Mouse (Mus musculus) midbrain, embryonic 11.5 days (tissue): ENCODE measurements at regions not wholly inside any gene's neighbourhood (a gene's known extent, or its start where the extent isn't known, plus 50 kb on each side); places are given as distances from the start of the nearest gene placed in this dataset.

ENCODE experiments used
- ATAC-seq: fragments of 200-750 bp; cut with Nextera tagmentation; 2 replicates; pipeline ENCODE4 v1.8.0; 2017; ENCODE audit warnings: moderate TSS enrichment, moderate library complexity; ENCODE audit not compliant: low FRiP score
- DNase-seq: peaks from one replicate; pipeline ENCODE4 v3.0.0; 2015; ENCODE audit warnings: low spot score; ENCODE audit errors: missing footprints
- H3K27ac ChIP-seq: fragments of 300-500 bp; sonication (generic); 2 replicates; pipeline ENCODE4 v1.5.1; 2014; ENCODE audit warnings: low read depth, low read length
- H3K27me3 ChIP-seq: fragments of 300-500 bp; sonication (generic); 2 replicates; pipeline ENCODE4 v1.6.1; 2014; ENCODE audit warnings: mild to moderate bottlenecking, low read length, moderate library complexity, mixed read lengths; ENCODE audit not compliant: control insufficient read depth, insufficient read depth
- H3K36me3 ChIP-seq: fragments of 300-500 bp; sonication (generic); 2 replicates; pipeline ENCODE4 v1.6.1; 2014; ENCODE audit warnings: mild to moderate bottlenecking, low read length, moderate library complexity, mixed read lengths; ENCODE audit not compliant: control insufficient read depth, insufficient read depth
- H3K4me1 ChIP-seq: fragments of 300-500 bp; sonication (generic); 2 replicates; pipeline ENCODE4 v1.6.1; 2014; ENCODE audit warnings: low read length; ENCODE audit not compliant: control insufficient read depth, insufficient read depth
- H3K4me2 ChIP-seq: fragments of 300-500 bp; sonication (generic); 2 replicates; pipeline ENCODE4 v1.6.1; 2014; ENCODE audit warnings: mild to moderate bottlenecking, moderate library complexity
- H3K4me3 ChIP-seq: fragments of 300-500 bp; sonication (generic); 2 replicates; pipeline ENCODE4 v1.5.1; 2014; ENCODE audit warnings: low read depth, low read length
- H3K9ac ChIP-seq: fragments of 300-500 bp; sonication (generic); 2 replicates; pipeline ENCODE4 v1.6.1; 2014; ENCODE audit warnings: low read length
- H3K9me3 ChIP-seq: fragments of 300-500 bp; sonication (generic); 2 replicates; pipeline ENCODE4 v1.6.1; 2016; ENCODE audit warnings: low read length; ENCODE audit not compliant: control insufficient read depth
- WGBS: fragments of 180-500 bp; shearing (Covaris S2); extraction: QIAGEN DNeasy Blood & Tissue Kit; methylation state at CpG from one replicate; pipeline ENCODE4 v1.1.7; 2014; 5-methylcytosine and 5-hydroxymethylcytosine counted together

- 38% methylated on average over 21 of the region's 21 CpGs for WGBS
- peak; percentile 38; the same call in 1 of the 2 replicates for ATAC-seq
- Histone ChIP-seq H3K4me1 (peaks cover 34% of the 10 kb centered on the region), H3K4me2 (peak overlapping the region; percentile 30; the same call in 1 of the 2 replicates), H3K9ac (peak overlapping the region; percentile 40; the same call in 1 of the 2 replicates), H3K9me3 (no peaks in the 10 kb centered on the region), H3K36me3 (no peaks in the 10 kb centered on the region), H3K27me3 (no peaks in the 10 kb centered on the region), H3K27ac (peak overlapping the region; percentile 40; the same call in 1 of the 2 replicates), H3K4me3 (no peak overlapping the region)
- peak; percentile 93 for DNase-seq
Observed at GRCm38 (mm10) chr14:114948341-114949155, 143.5 kb upstream of the Gpc5 start.

GRCm38 (mm10) chr14:114949156-114949496, 142.9 kb upstream of the Gpc5 start:
- ATAC-seq (no peak), DNase-seq (no peak)
- 52% methylated on average over 5 of the region's 5 CpGs for WGBS
- H3K4me3 ChIP-seq: no peak overlapping the region
- no peaks in the 10 kb centered on the region for H3K27me3 ChIP-seq
- no peaks in the 10 kb centered on the region for H3K9me3 ChIP-seq
- H3K4me2 ChIP-seq: peak overlapping the region; percentile 30; the same call in 1 of the 2 replicates
- peaks cover 35% of the 10 kb centered on the region for H3K4me1 ChIP-seq
- H3K9ac ChIP-seq: peak overlapping the region; percentile 40; the same call in 1 of the 2 replicates
- H3K27ac ChIP-seq: no peak overlapping the region
- H3K36me3 ChIP-seq: no peaks in the 10 kb centered on the region

GRCm38 (mm10) chr14:114952280-114952679, 139.7 kb upstream of the Gpc5 start:
- Histone ChIP-seq H3K4me3 (no peak overlapping the region), H3K27me3 (no peaks in the 10 kb centered on the region), H3K9me3 (no peaks in the 10 kb centered on the region), H3K27ac (no peak overlapping the region), H3K4me1 (peaks cover 45% of the 10 kb centered on the region), H3K9ac (no peak overlapping the region), H3K4me2 (no peak overlapping the region), H3K36me3 (no peaks in the 10 kb centered on the region)
- DNase-seq: peak; percentile 89
- ATAC-seq: peak; percentile 62
- WGBS: 0% methylated on average over 5 of the region's 5 CpGs

- 17% methylated on average over 4 of the region's 4 CpGs for WGBS
- peaks cover 42% of the 10 kb centered on the region for H3K4me1 ChIP-seq
Observed at GRCm38 (mm10) chr14:114953070-114953665, 138.8 kb upstream of the Gpc5 start.

GRCm38 (mm10) chr14:114954287-114954686, 137.7 kb upstream of the Gpc5 start:
- no peak overlapping the region for H3K9ac ChIP-seq
- peak; percentile 61; the same call in 1 of the 2 replicates for ATAC-seq
- no peaks in the 10 kb centered on the region for H3K9me3 ChIP-seq
- peak; percentile 85 for DNase-seq
- peaks cover 33% of the 10 kb centered on the region for H3K4me1 ChIP-seq
- no peaks in the 10 kb centered on the region for H3K36me3 ChIP-seq
- no peak overlapping the region for H3K4me3 ChIP-seq
- no peaks in the 10 kb centered on the region for H3K27me3 ChIP-seq
- H3K27ac ChIP-seq: no peak overlapping the region
- no peak overlapping the region for H3K4me2 ChIP-seq
- 25% methylated on average over 4 of the region's 4 CpGs for WGBS

More at GRCm38 (mm10) chr14:114953070-114953665, 138.8 kb upstream of the Gpc5 start:
- H3K9ac ChIP-seq: no peak overlapping the region
- DNase-seq: peak; percentile 88
- H3K4me3 ChIP-seq: no peak overlapping the region
- no peaks in the 10 kb centered on the region for H3K36me3 ChIP-seq
- H3K4me2 ChIP-seq: no peak overlapping the region
- H3K27me3 ChIP-seq: no peaks in the 10 kb centered on the region
- no peak overlapping the region for H3K27ac ChIP-seq
- no peak for ATAC-seq
- H3K9me3 ChIP-seq: no peaks in the 10 kb centered on the region

- Histone ChIP-seq H3K4me1 (peaks cover 33% of the 10 kb centered on the region), H3K36me3 (no peaks in the 10 kb centered on the region), H3K27ac (no peak overlapping the region), H3K9ac (no peak overlapping the region), H3K4me2 (no peak overlapping the region), H3K4me3 (no peak overlapping the region), H3K27me3 (no peaks in the 10 kb centered on the region), H3K9me3 (no peaks in the 10 kb centered on the region)
- WGBS: 48% methylated on average over 2 of the region's 2 CpGs
- DNase-seq (no peak), ATAC-seq (no peak)
Observed at GRCm38 (mm10) chr14:114955572-114955971, 136.4 kb upstream of the Gpc5 start.

GRCm38 (mm10) chr14:114960273-114960672, 131.7 kb upstream of the Gpc5 start:
- H3K4me1 ChIP-seq: peaks cover under 1% of the 10 kb centered on the region; the same call in 1 of the 2 replicates
- H3K9me3 ChIP-seq: no peaks in the 10 kb centered on the region
- ATAC-seq (no peak), DNase-seq (no peak)
- no peaks in the 10 kb centered on the region for H3K36me3 ChIP-seq
- no peak overlapping the region for H3K27ac ChIP-seq
- H3K9ac ChIP-seq: no peak overlapping the region
- no peaks in the 10 kb centered on the region for H3K27me3 ChIP-seq
- H3K4me3 ChIP-seq: no peak overlapping the region
- 24% methylated on average over 5 of the region's 5 CpGs for WGBS
- H3K4me2 ChIP-seq: no peak overlapping the region

- 85% methylated on average over 3 of the region's 3 CpGs for WGBS
- H3K4me2 ChIP-seq: no peak overlapping the region
- H3K36me3 ChIP-seq: no peaks in the 10 kb centered on the region
- H3K27me3 ChIP-seq: no peaks in the 10 kb centered on the region
- DNase-seq: no peak
- no peak overlapping the region for H3K4me3 ChIP-seq
- no peak overlapping the region for H3K9ac ChIP-seq
- H3K4me1 ChIP-seq: no peaks in the 10 kb centered on the region
- no peak overlapping the region for H3K27ac ChIP-seq
- ATAC-seq: no peak
- no peaks in the 10 kb centered on the region for H3K9me3 ChIP-seq
Observed at GRCm38 (mm10) chr14:114965941-114966340, 126.1 kb upstream of the Gpc5 start.

- no peak for DNase-seq
- no peaks in the 10 kb centered on the region for H3K4me1 ChIP-seq
- H3K4me2 ChIP-seq: no peak overlapping the region
- ATAC-seq: no peak
- WGBS: 96% methylated on average over 3 of the region's 3 CpGs
- no peaks in the 10 kb centered on the region for H3K36me3 ChIP-seq
- no peak overlapping the region for H3K4me3 ChIP-seq
- no peaks in the 10 kb centered on the region for H3K9me3 ChIP-seq
- no peak overlapping the region for H3K27ac ChIP-seq
- no peak overlapping the region for H3K9ac ChIP-seq
- no peaks in the 10 kb centered on the region for H3K27me3 ChIP-seq
Observed at GRCm38 (mm10) chr14:114969020-114969419, 123.0 kb upstream of the Gpc5 start.
